Mouse (Mus musculus) central nervous system, embryonic 14 days (tissue): ENCODE measurements around the gene Olfr575. TPM values are rescaled to one million over a fixed set of nuclear protein-coding genes. Genes with fewer than 3 reads are reported as not detected.

ENCODE experiments used
- polyA plus RNA-seq: library from polyadenylated mRNA; depleted of rRNA; stranded (reverse); fragments of >200 nt; gene quantifications from 2 replicates; pipeline ENCODE4 v1.2.3, GENCODE M21; 2012; rRNA removed

Gene Olfr575
- not detected in 2 replicates for polyA plus RNA-seq

GRCm38 (mm10) chr7:102958593-102958992, at the start of gene Olfr575:
TSS of gene Olfr575 (minus strand) at chr7:102958775.

GRCm38 (mm10) chr7:102989224-102989623, 30.6 kb upstream of the Olfr575 start, which contains the start of gene Olfr578:
TSS of gene Olfr578 (minus strand) at chr7:102989324.

GRCm38 (mm10) chr7:102975843-102976242, 17.3 kb upstream of the Olfr575 start, which contains the start of gene Olfr577:
TSS of gene Olfr577 (minus strand) at chr7:102975943.

GRCm38 (mm10) chr7:102962360-102962759, 3.8 kb upstream of the Olfr575 start, which contains the start of gene Olfr576:
TSS of gene Olfr576 (plus strand) at chr7:102962660.

GRCm38 (mm10) chr7:102948167-102948566, 10.4 kb downstream of the Olfr575 start, which contains the start of gene Olfr574:
TSS of gene Olfr574 (plus strand) at chr7:102948467.

GRCm38 (mm10) chr7:102942475-102942874, 16.1 kb downstream of the Olfr575 start, which contains the start of gene Olfr573-ps1:
TSS of gene Olfr573-ps1 (minus strand) at chr7:102942575.

GRCm38 (mm10) chr7:102924109-102924508, 34.5 kb downstream of the Olfr575 start, which contains the start of gene Olfr572:
TSS of gene Olfr572 (plus strand) at chr7:102924409.

GRCm38 (mm10) chr7:102917032-102917875, 41.3 kb downstream of the Olfr575 start, which contains the start of gene Olfr571:
TSS of gene Olfr571 (minus strand) at chr7:102917536.

Other genes starting within 250 kb of the Olfr575 start
- gene Olfr33, start 239.7 kb downstream of the Olfr575 start, polyA plus RNA-seq, result not detected in 2 replicates
- gene Olfr559, start 231.3 kb downstream of the Olfr575 start, polyA plus RNA-seq, result not detected in 2 replicates
- not detected in 2 replicates for gene Olfr560, start 199.4 kb downstream of the Olfr575 start, polyA plus RNA-seq
- 0.09 and 0.43 TPM in 2 replicates for gene Olfr78, start 199.3 kb downstream of the Olfr575 start, polyA plus RNA-seq
- gene Olfr561, start 187.6 kb downstream of the Olfr575 start, polyA plus RNA-seq, result not detected in 2 replicates
- not detected in 2 replicates for gene Olfr564, start 155.3 kb downstream of the Olfr575 start, polyA plus RNA-seq
- not detected in 2 replicates for gene Olfr566, start 100.0 kb downstream of the Olfr575 start, polyA plus RNA-seq
- not detected in 2 replicates for gene Olfr568, start 81.7 kb downstream of the Olfr575 start, polyA plus RNA-seq
- gene Olfr569, start 67.9 kb downstream of the Olfr575 start, polyA plus RNA-seq, result not detected in 2 replicates
- 0.12 and 0.13 TPM in 2 replicates for gene Olfr570, start 64.2 kb downstream of the Olfr575 start, polyA plus RNA-seq
- gene Olfr571, start 41.2 kb downstream of the Olfr575 start, polyA plus RNA-seq, result 0.09 TPM in 1 of 2 replicates, not detected in the other
- not detected in 2 replicates for gene Olfr572, start 34.4 kb downstream of the Olfr575 start, polyA plus RNA-seq
- not detected in 2 replicates for gene Olfr573-ps1, start 16.2 kb downstream of the Olfr575 start, polyA plus RNA-seq
- gene Olfr574, start 10.3 kb downstream of the Olfr575 start, polyA plus RNA-seq, result not detected in 2 replicates
- not detected in 2 replicates for gene Olfr576, start 3.9 kb upstream of the Olfr575 start, polyA plus RNA-seq
- gene Olfr577, start 17.2 kb upstream of the Olfr575 start, polyA plus RNA-seq, result not detected in 2 replicates
- not detected in 2 replicates for gene Olfr578, start 30.5 kb upstream of the Olfr575 start, polyA plus RNA-seq
- not detected in 2 replicates for gene Olfr582, start 79.2 kb upstream of the Olfr575 start, polyA plus RNA-seq
- gene Olfr583, start 92.5 kb upstream of the Olfr575 start, polyA plus RNA-seq, result not detected in 2 replicates
- gene Olfr584, start 123.1 kb upstream of the Olfr575 start, polyA plus RNA-seq, result not detected in 2 replicates
- not detected in 2 replicates for gene Olfr585, start 138.9 kb upstream of the Olfr575 start, polyA plus RNA-seq
- gene Olfr586, start 166.9 kb upstream of the Olfr575 start, polyA plus RNA-seq, result not detected in 2 replicates
- gene Olfr588-ps1, start 182.1 kb upstream of the Olfr575 start, polyA plus RNA-seq, result not detected in 2 replicates
- not detected in 2 replicates for gene Olfr589, start 197.6 kb upstream of the Olfr575 start, polyA plus RNA-seq
- gene Olfr591, start 219.6 kb upstream of the Olfr575 start, polyA plus RNA-seq, result not detected in 2 replicates
- gene Olfr592, start 226.0 kb upstream of the Olfr575 start, polyA plus RNA-seq, result not detected in 2 replicates